Mouse (Mus musculus) midbrain, embryonic 10.5 days (tissue): ENCODE measurements around the gene Chd9. TPM values are rescaled to one million over a fixed set of nuclear protein-coding genes. Genes with fewer than 3 reads are reported as not detected.
A peak's percentile ranks its signal among the peaks of the same experiment; 100 is the strongest.

Experiments used
- DNase-seq: peaks from one replicate; pipeline ENCODE4 v3.0.0-alpha.2; 2017; ENCODE audit warnings: low spot score
- H3K27ac ChIP-seq: fragments of 300-500 bp; sonication (generic); replicated peaks from 2 replicates; pipeline ENCODE4 v1.5.1; 2016; ENCODE audit warnings: mild to moderate bottlenecking
- H3K27me3 ChIP-seq: fragments of 300-500 bp; sonication (generic); 2 replicates; pipeline ENCODE4 v1.6.1; 2016; ENCODE audit warnings: low read depth, mild to moderate bottlenecking; ENCODE audit not compliant: poor library complexity, severe bottlenecking
- H3K36me3 ChIP-seq: fragments of 300-500 bp; sonication (generic); 2 replicates; pipeline ENCODE4 v1.6.1; 2016; ENCODE audit warnings: mild to moderate bottlenecking, moderate library complexity
- H3K4me1 ChIP-seq: fragments of 300-500 bp; sonication (generic); 2 replicates; pipeline ENCODE4 v1.6.1; 2016
- H3K4me3 ChIP-seq: fragments of 300-500 bp; sonication (generic); 2 replicates; pipeline ENCODE4 v1.5.1; 2016; ENCODE audit warnings: mild to moderate bottlenecking, moderate library complexity
- H3K9me3 ChIP-seq: fragments of 300-500 bp; sonication (generic); replicated peaks from 2 replicates; pipeline ENCODE4 v1.6.1; 2016; ENCODE audit warnings: mild to moderate bottlenecking
- WGBS: fragments of 180-500 bp; shearing (Covaris S2); methylation state at CpG from one replicate; pipeline ENCODE4 v1.1.7; 2016; 5-methylcytosine and 5-hydroxymethylcytosine counted together
- polyA plus RNA-seq: library from polyadenylated mRNA; unstranded; fragments of >200 nt; fragmentation: Nextera tagmentation; extraction: Ambion mirVana; gene quantifications from 2 replicates; pipeline ENCODE4 v1.2.1, GENCODE M21; 2016

Chd9 gene
- polyA plus RNA-seq, 1 experiment from 2014 or later, result 29.0 TPM

DNA sequence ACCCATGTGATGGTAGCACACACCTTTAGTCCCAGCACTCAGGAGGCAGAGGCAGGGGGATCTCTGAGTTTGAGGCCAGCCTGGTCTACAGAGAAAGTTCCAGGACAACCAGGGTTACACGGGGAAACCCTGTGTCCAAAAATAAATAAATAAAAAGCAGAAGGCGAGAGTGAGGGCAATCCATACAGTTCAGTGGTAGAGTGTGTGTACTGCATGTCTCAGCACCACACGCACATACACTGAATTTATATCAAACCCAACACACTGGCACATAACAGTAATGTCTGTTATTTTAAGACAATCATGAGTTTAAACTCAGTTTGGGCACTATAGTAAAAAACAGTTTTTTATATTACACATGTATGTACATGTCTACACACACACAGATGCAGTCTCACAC is 153.9 kb downstream of the Chd9 start:
- Histone ChIP-seq H3K36me3 (peaks cover 98% of the 10 kb centered on the region), H3K9me3 (no peaks in the 10 kb centered on the region), H3K4me1 (no peaks in the 10 kb centered on the region), H3K27ac (no peak overlapping the region), H3K4me3 (no peak overlapping the region), H3K27me3 (no peaks in the 10 kb centered on the region)
- no peak for DNase-seq
- 86% methylated on average over 3 of the region's 3 CpGs for WGBS

DNA sequence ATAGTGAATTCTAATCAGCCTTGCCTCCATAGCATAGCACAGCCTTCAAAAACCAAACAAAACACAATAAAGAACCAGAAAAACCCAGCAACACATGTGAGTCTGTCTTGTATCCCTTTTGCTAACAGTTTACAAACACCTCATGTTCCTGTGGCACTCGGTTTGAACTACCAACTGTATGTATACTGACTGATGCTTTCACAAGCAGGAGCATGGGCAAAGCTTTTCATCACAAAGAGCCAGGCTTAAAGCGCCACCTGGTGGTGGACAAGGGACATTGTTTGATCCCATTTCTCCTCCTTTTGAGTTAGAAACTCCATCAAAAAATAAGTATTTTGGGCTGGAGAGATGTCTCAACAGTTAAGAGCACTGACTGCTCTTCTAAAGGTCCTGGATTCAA is 191.6 kb downstream of the Chd9 start:
- DNase-seq, result peak; percentile 72
- 14% methylated on average over 2 of the region's 2 CpGs for WGBS
- Histone ChIP-seq H3K27ac (no peak overlapping the region), H3K27me3 (no peaks in the 10 kb centered on the region), H3K4me1 (no peaks in the 10 kb centered on the region), H3K36me3 (peaks cover 87% of the 10 kb centered on the region), H3K4me3 (no peak overlapping the region), H3K9me3 (no peaks in the 10 kb centered on the region)

DNA sequence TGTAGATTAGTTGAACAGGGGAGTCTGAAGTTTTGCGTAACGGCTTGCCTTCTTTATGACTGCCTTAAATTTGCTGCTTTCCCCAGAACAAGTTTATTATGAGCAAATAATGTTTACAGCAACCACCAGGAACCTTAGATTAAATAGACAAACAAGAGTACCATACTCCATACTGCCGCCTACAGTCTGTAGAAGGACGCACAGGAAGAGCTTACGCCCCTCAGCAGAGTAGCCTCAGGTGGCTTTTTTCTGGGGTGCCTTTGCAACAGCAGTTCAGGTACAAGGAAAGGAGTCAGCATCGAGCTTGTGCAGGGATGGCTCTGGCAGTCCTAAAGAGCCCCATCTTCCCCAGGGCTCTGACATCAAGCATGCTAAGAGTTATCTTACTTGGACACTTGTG is 206.3 kb downstream of the Chd9 start:
- Histone ChIP-seq H3K36me3 (peaks cover 99% of the 10 kb centered on the region), H3K4me1 (no peaks in the 10 kb centered on the region), H3K4me3 (no peak overlapping the region), H3K9me3 (no peaks in the 10 kb centered on the region), H3K27me3 (no peaks in the 10 kb centered on the region), H3K27ac (no peak overlapping the region)
- no peak for DNase-seq
- WGBS, result 89% methylated on average over 6 of the region's 6 CpGs

- Histone ChIP-seq H3K4me3 (no peak overlapping the region), H3K9me3 (no peaks in the 10 kb centered on the region), H3K4me1 (no peaks in the 10 kb centered on the region), H3K27ac (no peak overlapping the region), H3K27me3 (no peaks in the 10 kb centered on the region), H3K36me3 (peaks cover 99% of the 10 kb centered on the region)
- DNase-seq, result no peak
- 93% methylated on average over 6 of the region's 6 CpGs for WGBS
These were observed 208.8 kb downstream of the Chd9 start for GRCm38 (mm10) chr8:91036905-91037304.

DNA sequence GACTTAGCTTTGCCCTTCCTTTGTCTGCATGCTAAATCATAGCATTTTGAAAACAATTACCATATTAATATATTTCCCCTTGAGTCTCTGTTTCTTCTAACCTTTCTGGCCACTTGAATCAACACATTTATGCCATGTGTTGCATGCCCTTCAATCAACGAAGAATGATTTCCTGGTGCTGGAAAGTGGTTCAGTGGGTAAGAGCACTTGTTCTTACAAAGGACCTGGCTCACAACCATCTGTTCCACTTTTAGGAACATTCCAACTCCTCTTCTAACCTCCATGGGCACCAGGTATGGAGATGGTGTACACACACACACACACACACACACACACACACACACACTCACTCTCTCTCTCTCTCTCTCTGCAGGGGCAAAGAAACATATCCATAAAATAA is 210.5 kb downstream of the Chd9 start:
- no peak overlapping the region for H3K4me3 ChIP-seq
- no peak overlapping the region for H3K27ac ChIP-seq
- WGBS, result 94% methylated on average over 1 of the region's 1 CpGs
- no peak for DNase-seq
- H3K27me3 ChIP-seq, result no peaks in the 10 kb centered on the region
- no peaks in the 10 kb centered on the region for H3K4me1 ChIP-seq
- H3K9me3 ChIP-seq, result no peaks in the 10 kb centered on the region
- H3K36me3 ChIP-seq, result peaks cover 100% of the 10 kb centered on the region

- WGBS, result 93% methylated on average over 4 of the region's 4 CpGs
- H3K4me1 ChIP-seq, result no peaks in the 10 kb centered on the region
- H3K4me3 ChIP-seq, result no peak overlapping the region
- no peak for DNase-seq
- no peak overlapping the region for H3K27ac ChIP-seq
- H3K9me3 ChIP-seq, result no peaks in the 10 kb centered on the region
- H3K27me3 ChIP-seq, result no peaks in the 10 kb centered on the region
- H3K36me3 ChIP-seq, result peaks cover 94% of the 10 kb centered on the region
These were observed 218.2 kb downstream of the Chd9 start for GRCm38 (mm10) chr8:91046370-91046769.

DNA sequence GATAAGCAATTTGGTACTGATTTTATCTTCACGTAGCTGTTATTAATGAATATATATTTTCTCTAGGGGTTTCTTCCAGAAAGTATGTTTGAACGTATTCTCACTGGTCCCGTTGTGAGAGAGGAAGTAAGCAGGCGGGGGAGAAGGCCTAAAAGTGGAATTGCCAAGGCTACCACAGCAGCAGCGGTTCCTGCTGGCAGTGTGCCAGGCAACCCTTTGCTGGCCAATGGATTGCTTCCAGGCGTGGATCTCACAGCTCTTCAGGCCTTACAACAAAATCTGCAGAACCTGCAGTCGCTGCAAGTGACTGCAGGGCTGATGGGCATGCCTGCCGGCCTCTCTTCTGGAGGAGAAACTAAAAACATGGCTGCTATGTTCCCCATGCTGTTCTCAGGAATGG is 222.9 kb downstream of the Chd9 start:
- Histone ChIP-seq H3K27me3 (no peaks in the 10 kb centered on the region), H3K36me3 (peaks cover 73% of the 10 kb centered on the region), H3K4me3 (no peak overlapping the region), H3K27ac (no peak overlapping the region), H3K9me3 (no peaks in the 10 kb centered on the region), H3K4me1 (no peaks in the 10 kb centered on the region)
- 90% methylated on average over 8 of the region's 8 CpGs for WGBS
- no peak for DNase-seq

- no peak overlapping the region for H3K27ac ChIP-seq
- peaks cover 51% of the 10 kb centered on the region for H3K36me3 ChIP-seq
- no peak for DNase-seq
- no peaks in the 10 kb centered on the region for H3K9me3 ChIP-seq
- no peaks in the 10 kb centered on the region for H3K27me3 ChIP-seq
- H3K4me3 ChIP-seq, result no peak overlapping the region
- H3K4me1 ChIP-seq, result no peaks in the 10 kb centered on the region
- WGBS, result 94% methylated on average over 4 of the region's 4 CpGs
These were observed 226.3 kb downstream of the Chd9 start for GRCm38 (mm10) chr8:91054418-91054817.

- Histone ChIP-seq H3K4me1 (no peaks in the 10 kb centered on the region), H3K4me3 (no peak overlapping the region), H3K27me3 (no peaks in the 10 kb centered on the region), H3K36me3 (peaks cover 26% of the 10 kb centered on the region), H3K9me3 (no peaks in the 10 kb centered on the region), H3K27ac (no peak overlapping the region)
- WGBS, result 68% methylated on average over 3 of the region's 3 CpGs
- no peak for DNase-seq
These were observed 228.7 kb downstream of the Chd9 start for GRCm38 (mm10) chr8:91056848-91057247.

GRCm38 (mm10) chr8:91059086-91059578 is 231.0 kb downstream of the Chd9 start:
- no peak for DNase-seq
- H3K9me3 ChIP-seq, result no peaks in the 10 kb centered on the region

DNA sequence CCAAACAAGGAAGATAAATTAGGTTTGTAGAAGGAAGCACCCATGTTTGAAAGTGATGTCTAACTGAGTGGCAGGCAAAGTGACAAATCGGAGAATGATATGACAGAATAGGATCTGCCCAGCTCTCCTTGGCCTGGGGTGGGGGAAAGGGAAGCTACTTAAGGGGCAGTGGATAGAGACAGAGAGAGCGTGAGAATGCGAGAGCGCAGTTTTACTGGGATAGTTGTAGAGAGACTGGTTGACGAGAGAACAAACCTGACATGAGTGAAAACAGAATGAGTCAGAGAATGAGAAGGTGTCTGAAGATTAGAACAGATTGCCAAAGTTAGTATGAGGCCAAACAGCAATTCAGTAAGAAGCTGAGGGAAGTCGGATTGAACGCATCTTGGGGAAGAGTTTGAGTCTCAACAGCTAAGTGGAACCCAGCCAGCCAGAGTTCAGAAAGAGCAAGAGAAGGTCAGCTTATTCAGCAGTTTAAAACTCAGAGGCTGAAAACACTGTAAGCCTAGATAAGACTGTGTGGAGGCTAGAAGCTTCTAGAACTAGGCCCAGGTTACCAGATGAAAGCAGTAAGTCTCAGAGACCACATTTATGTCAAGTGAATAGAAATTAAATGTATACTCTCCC is 231.8 kb downstream of the Chd9 start:
- 91% methylated on average over 7 of the region's 7 CpGs for WGBS

More at GRCm38 (mm10) chr8:91059086-91059578, 231.0 kb downstream of the Chd9 start:
- no peak overlapping the region for H3K4me3 ChIP-seq
- no peaks in the 10 kb centered on the region for H3K4me1 ChIP-seq
- H3K36me3 ChIP-seq, result peaks cover 12% of the 10 kb centered on the region; the same call in 1 of the 2 replicates
- no peaks in the 10 kb centered on the region for H3K27me3 ChIP-seq
- H3K27ac ChIP-seq, result no peak overlapping the region

GRCm38 (mm10) chr8:91060555-91061471 is 232.7 kb downstream of the Chd9 start:
- DNase-seq, result no peak
- H3K9me3 ChIP-seq, result no peaks in the 10 kb centered on the region
- H3K4me3 ChIP-seq, result no peak overlapping the region
- 76% methylated on average over 19 of the region's 19 CpGs for WGBS
- no peak overlapping the region for H3K27ac ChIP-seq
- H3K36me3 ChIP-seq, result peaks cover 6% of the 10 kb centered on the region; the same call in 1 of the 2 replicates
- H3K27me3 ChIP-seq, result no peaks in the 10 kb centered on the region
- no peaks in the 10 kb centered on the region for H3K4me1 ChIP-seq

More for the DNA sequence above, 231.8 kb downstream of the Chd9 start:
- DNase-seq, result no peak
- H3K4me1 ChIP-seq, result no peaks in the 10 kb centered on the region
- H3K9me3 ChIP-seq, result no peaks in the 10 kb centered on the region
- H3K4me3 ChIP-seq, result no peak overlapping the region
- H3K27ac ChIP-seq, result no peak overlapping the region
- no peaks in the 10 kb centered on the region for H3K27me3 ChIP-seq
- peaks cover 9% of the 10 kb centered on the region; the same call in 1 of the 2 replicates for H3K36me3 ChIP-seq

- peaks cover 9% of the 10 kb centered on the region for H3K4me1 ChIP-seq
- WGBS, result 77% methylated on average over 4 of the region's 4 CpGs
These were observed 237.0 kb downstream of the Chd9 start for GRCm38 (mm10) chr8:91065179-91065578.

More at GRCm38 (mm10) chr8:91065179-91065578, 237.0 kb downstream of the Chd9 start:
- Histone ChIP-seq H3K9me3 (no peaks in the 10 kb centered on the region), H3K27ac (no peak overlapping the region), H3K27me3 (no peaks in the 10 kb centered on the region), H3K36me3 (no peaks in the 10 kb centered on the region), H3K4me3 (no peak overlapping the region)
- no peak for DNase-seq
